Mouse (Mus musculus): ENCODE results near the gene Olfr381.
"Not testable (repeated sequence)": the region's sequence is repeated elsewhere in the genome, so short reads cannot be mapped to it uniquely, and the experiment has no call there.

Olfr381 gene

DNA sequence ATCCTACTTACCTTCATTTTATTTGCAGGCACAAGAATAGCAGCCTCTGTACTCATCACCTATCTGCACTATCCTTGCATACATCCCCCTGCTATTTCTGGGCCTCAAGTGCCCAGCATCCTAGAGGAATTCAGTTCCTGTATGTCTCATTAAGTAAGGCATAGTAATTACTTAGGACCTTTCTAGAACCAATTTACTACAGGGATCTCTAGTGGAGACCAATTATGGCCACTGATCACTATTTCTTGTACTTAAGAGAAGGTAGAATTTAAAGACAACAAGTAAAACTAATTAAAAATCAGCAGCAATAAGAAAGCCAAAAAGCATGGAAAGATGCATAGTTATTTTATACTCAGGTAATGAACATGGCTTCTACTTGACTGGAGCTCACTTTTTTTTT is at the start of gene Olfr381:
TSS of gene Olfr381 (minus strand) at position 101 of the 400 bp plus-strand sequence.
- DNase-seq: no peak

DNA sequence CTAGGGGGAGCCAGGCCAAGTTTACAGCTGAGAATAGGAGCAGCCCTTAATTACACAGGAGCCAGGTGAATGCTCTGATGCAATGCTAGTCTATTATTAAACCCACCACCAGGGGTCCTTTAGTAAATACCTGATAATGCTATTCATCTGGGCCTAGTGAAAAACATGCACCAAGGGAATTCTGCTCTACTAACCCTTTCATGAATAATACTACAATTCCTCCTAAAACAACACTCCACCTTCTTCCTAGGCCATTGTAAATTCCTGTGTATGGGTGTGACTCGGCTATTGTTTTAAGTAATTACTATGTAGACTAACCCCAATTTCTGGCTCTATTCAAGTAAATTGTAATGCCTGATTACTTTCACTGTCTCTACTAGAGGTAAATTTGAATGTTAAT is 37.6 kb upstream of the Olfr381 start:
- DNase-seq: not testable (repeated sequence)

DNA sequence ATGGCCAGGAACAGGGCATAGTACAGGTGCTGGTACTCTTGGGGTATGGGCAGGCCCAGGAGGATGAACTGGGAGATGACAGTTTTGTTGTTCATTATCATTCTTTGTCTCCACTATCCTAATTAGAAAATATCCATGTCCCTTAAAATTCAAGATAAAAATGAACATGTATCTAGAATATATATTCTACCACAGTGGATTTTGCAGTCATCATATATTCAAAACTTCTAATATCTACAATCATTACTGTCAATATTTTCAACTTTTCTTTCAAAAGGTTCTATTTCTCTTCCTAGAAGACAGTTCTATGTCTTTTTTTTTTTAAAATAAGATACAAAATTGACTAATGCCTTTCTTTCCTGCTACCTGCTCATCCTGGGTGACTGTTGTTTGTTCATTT is 25.7 kb upstream of the Olfr381 start, which contains the start of gene Olfr382:
TSS of gene Olfr382 (minus strand) at position 101 of the 400 bp plus-strand sequence.
- no peak for DNase-seq

DNA sequence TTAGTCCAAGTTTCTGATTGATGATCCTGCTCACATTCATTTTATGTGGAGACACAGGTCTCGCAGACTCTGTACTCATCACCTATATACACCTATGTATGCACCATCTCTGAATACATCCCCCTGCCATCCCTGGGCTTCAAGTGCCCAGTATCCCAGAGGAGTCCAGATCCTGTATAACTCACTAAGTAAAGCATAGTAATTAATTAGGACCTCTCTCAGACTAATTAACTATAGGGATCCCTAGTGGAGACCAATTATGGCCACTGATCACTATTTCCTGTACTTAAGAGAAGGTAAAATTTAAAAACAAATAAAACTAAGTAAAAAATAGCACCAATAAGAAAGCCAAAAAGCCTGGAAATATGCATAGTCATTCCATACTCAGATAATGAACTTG is 34.0 kb downstream of the Olfr381 start, which contains the start of gene Olfr380:
TSS of gene Olfr380 (minus strand) at position 101 of the 400 bp plus-strand sequence.
- no peak for DNase-seq
